Mouse (Mus musculus): ENCODE data around the gene Fdxacb1.
A peak's percentile ranks its signal among the peaks of the same experiment; 100 is the strongest.

Gene Fdxacb1

GRCm38 (mm10) chr9:50750706-50751105, 17.3 kb upstream of the Fdxacb1 start:
- no peak for DNase-seq (ENCODE audit: low spot score)

- DNase-seq (ENCODE audit: low spot score) = no peak
Observed at GRCm38 (mm10) chr9:50751323-50751722, 16.7 kb upstream of the Fdxacb1 start, which contains the start of gene Cryab. Gene Cryab, plus strand, starts transcription at chr9:50751325.

GRCm38 (mm10) chr9:50752054-50752602, 15.9 kb upstream of the Fdxacb1 start, which contains the start of gene Hspb2:
Gene Hspb2, minus strand, starts transcription at chr9:50752354.
- no peak for DNase-seq (ENCODE audit: low spot score)

- DNase-seq (ENCODE audit: low spot score) = peak; percentile 62
Observed at GRCm38 (mm10) chr9:50752784-50753615, 15.0 kb upstream of the Fdxacb1 start.

GRCm38 (mm10) chr9:50753947-50754346, 14.1 kb upstream of the Fdxacb1 start:
- DNase-seq (ENCODE audit: low spot score) = no peak

- no peak for DNase-seq (ENCODE audit: low spot score)
Observed at GRCm38 (mm10) chr9:50756711-50757110, 11.3 kb upstream of the Fdxacb1 start.

- DNase-seq (ENCODE audit: low spot score) = no peak
Observed at GRCm38 (mm10) chr9:50761520-50762243, 6.4 kb upstream of the Fdxacb1 start.

- no peak for DNase-seq (ENCODE audit: low spot score)
Observed at GRCm38 (mm10) chr9:50763331-50763730, 4.7 kb upstream of the Fdxacb1 start.

- DNase-seq (ENCODE audit: low spot score) = no peak
Observed at GRCm38 (mm10) chr9:50767531-50768106, 417 bp upstream of the Fdxacb1 start.

- no peak for DNase-seq (ENCODE audit: low spot score)
Observed at GRCm38 (mm10) chr9:50770011-50770410, 2.0 kb downstream of the Fdxacb1 start.

- DNase-seq (ENCODE audit: low spot score) = no peak
Observed at GRCm38 (mm10) chr9:50774026-50774462, 6.0 kb downstream of the Fdxacb1 start.

GRCm38 (mm10) chr9:50774991-50775612, 7.1 kb downstream of the Fdxacb1 start, which contains the start of the genes Alg9 and 1110032A03Rik:
Gene Alg9, plus strand, starts transcription at chr9:50775019.
Gene 1110032A03Rik, minus strand, starts transcription at chr9:50775520.
- DNase-seq (ENCODE audit: low spot score) = peak; percentile 90

- peak; percentile 13 for DNase-seq (ENCODE audit: low spot score)
Observed at GRCm38 (mm10) chr9:50775662-50776126, 7.7 kb downstream of the Fdxacb1 start.

GRCm38 (mm10) chr9:50776162-50776760, 8.2 kb downstream of the Fdxacb1 start:
- DNase-seq (ENCODE audit: low spot score) = no peak

GRCm38 (mm10) chr9:50782155-50782554, 14.1 kb downstream of the Fdxacb1 start:
- DNase-seq (ENCODE audit: low spot score) = no peak

- no peak for DNase-seq (ENCODE audit: low spot score)
Observed at GRCm38 (mm10) chr9:50795266-50795665, 27.2 kb downstream of the Fdxacb1 start.

- DNase-seq (ENCODE audit: low spot score) = no peak
Observed at GRCm38 (mm10) chr9:50796776-50797175, 28.7 kb downstream of the Fdxacb1 start.

GRCm38 (mm10) chr9:50797641-50798040, 29.6 kb downstream of the Fdxacb1 start:
- DNase-seq (ENCODE audit: low spot score) = no peak

- DNase-seq (ENCODE audit: low spot score) = no peak
Observed at GRCm38 (mm10) chr9:50798368-50798767, 30.3 kb downstream of the Fdxacb1 start.

- DNase-seq (ENCODE audit: low spot score) = no peak
Observed at GRCm38 (mm10) chr9:50800985-50801384, 32.9 kb downstream of the Fdxacb1 start.

GRCm38 (mm10) chr9:50803055-50803671, 35.1 kb downstream of the Fdxacb1 start:
- no peak for DNase-seq (ENCODE audit: low spot score)

Measured in urinary bladder, postnatal 25 days (tissue).